Mouse (Mus musculus) heart, embryonic 16.5 days (tissue): ENCODE results near the gene Prkd2. TPM values are rescaled to one million over a fixed set of nuclear protein-coding genes. Genes with fewer than 3 reads are reported as not detected.

ENCODE experiments used
- ATAC-seq: fragments of 200-750 bp; cut with Nextera tagmentation; replicated peaks from 2 replicates; pipeline ENCODE4 v1.8.0; 2017; ENCODE audit warnings: moderate number of reproducible peaks; ENCODE audit not compliant: insufficient read depth, low FRiP score; ENCODE audit errors: extremely low read depth
- H3K27ac ChIP-seq: fragments of 300-500 bp; sonication (generic); 2 replicates; pipeline ENCODE4 v1.5.1; 2014; ENCODE audit warnings: mild to moderate bottlenecking, low read length, control low read depth, moderate library complexity
- H3K27me3 ChIP-seq: fragments of 300-500 bp; sonication (generic); 2 replicates; pipeline ENCODE4 v1.6.1; 2014; ENCODE audit warnings: low read length, mixed read lengths; ENCODE audit not compliant: control insufficient read depth, insufficient read depth
- H3K36me3 ChIP-seq: fragments of 300-500 bp; sonication (generic); 2 replicates; pipeline ENCODE4 v1.6.1; 2014; ENCODE audit not compliant: control insufficient read depth, insufficient read depth
- H3K4me1 ChIP-seq: fragments of 300-500 bp; sonication (generic); 2 replicates; pipeline ENCODE4 v1.6.1; 2014; ENCODE audit warnings: low read length, mixed read lengths; ENCODE audit not compliant: control insufficient read depth, insufficient read depth
- H3K4me2 ChIP-seq: fragments of 300-500 bp; sonication (generic); 2 replicates; pipeline ENCODE4 v1.6.1; 2014; ENCODE audit warnings: low read depth, mild to moderate bottlenecking, control low read depth, low read length
- H3K4me3 ChIP-seq: fragments of 300-500 bp; sonication (generic); 2 replicates; pipeline ENCODE4 v1.5.1; 2014; ENCODE audit warnings: mild to moderate bottlenecking, control low read depth, low read length
- H3K9ac ChIP-seq: fragments of 300-500 bp; sonication (generic); 2 replicates; pipeline ENCODE4 v1.6.1; 2014; ENCODE audit warnings: low read length, control low read depth
- H3K9me3 ChIP-seq: fragments of 300-500 bp; sonication (generic); replicated peaks from 2 replicates; pipeline ENCODE4 v1.6.1; 2016; ENCODE audit warnings: low read length; ENCODE audit not compliant: control insufficient read depth
- WGBS: fragments of 180-500 bp; shearing (Covaris S2); extraction: QIAGEN DNeasy Blood & Tissue Kit; methylation state at CpG from one replicate; pipeline ENCODE4 v1.1.7; 2014; 5-methylcytosine and 5-hydroxymethylcytosine counted together
- polyA plus RNA-seq: library from polyadenylated mRNA; unstranded; fragments of >200 nt; fragmentation: Nextera tagmentation; extraction: Ambion mirVana; gene quantifications from 2 replicates; pipeline ENCODE4 v1.2.1, GENCODE M21; 2015

Prkd2 gene
- polyA plus RNA-seq, 1 experiment from 2014 or later: 15.4 TPM

- H3K4me1 ChIP-seq: peaks cover 3% of the 10 kb centered on the region
- no peak overlapping the region for H3K4me2 ChIP-seq
- H3K4me3 ChIP-seq: no peak overlapping the region
- ATAC-seq: no peak
- no peaks in the 10 kb centered on the region for H3K27me3 ChIP-seq
- H3K9me3 ChIP-seq: no peaks in the 10 kb centered on the region
- peaks cover 4% of the 10 kb centered on the region for H3K36me3 ChIP-seq
- H3K9ac ChIP-seq: no peak overlapping the region
- WGBS: 45% methylated on average over 16 of the region's 16 CpGs
- H3K27ac ChIP-seq: no peak overlapping the region
Measured at GRCm38 (mm10) chr7:16869497-16869896, 26.8 kb downstream of the Prkd2 start.

GRCm38 (mm10) chr7:16871600-16871999, 28.9 kb downstream of the Prkd2 start:
- Histone ChIP-seq H3K27ac (no peak overlapping the region), H3K4me2 (no peak overlapping the region), H3K4me1 (peaks cover 7% of the 10 kb centered on the region), H3K9me3 (no peaks in the 10 kb centered on the region), H3K36me3 (no peaks in the 10 kb centered on the region; the same call in 1 of the 2 replicates), H3K4me3 (no peak overlapping the region), H3K27me3 (no peaks in the 10 kb centered on the region), H3K9ac (no peak overlapping the region)
- no peak for ATAC-seq
- 73% methylated on average over 10 of the region's 10 CpGs for WGBS

GRCm38 (mm10) chr7:16872478-16872877, 29.8 kb downstream of the Prkd2 start:
- H3K9ac ChIP-seq: no peak overlapping the region
- ATAC-seq: no peak
- H3K4me1 ChIP-seq: peaks cover 12% of the 10 kb centered on the region
- no peaks in the 10 kb centered on the region for H3K27me3 ChIP-seq
- H3K36me3 ChIP-seq: no peaks in the 10 kb centered on the region; the same call in 1 of the 2 replicates
- H3K27ac ChIP-seq: no peak overlapping the region
- H3K4me3 ChIP-seq: no peak overlapping the region
- H3K4me2 ChIP-seq: no peak overlapping the region
- 88% methylated on average over 9 of the region's 9 CpGs for WGBS
- H3K9me3 ChIP-seq: no peaks in the 10 kb centered on the region

- Histone ChIP-seq H3K4me3 (no peak overlapping the region), H3K4me1 (peaks cover 12% of the 10 kb centered on the region), H3K4me2 (no peak overlapping the region), H3K27me3 (no peaks in the 10 kb centered on the region), H3K36me3 (no peaks in the 10 kb centered on the region), H3K27ac (no peak overlapping the region), H3K9ac (no peak overlapping the region), H3K9me3 (no peaks in the 10 kb centered on the region)
- no peak for ATAC-seq
- WGBS: 91% methylated on average over 4 of the region's 4 CpGs
Measured at GRCm38 (mm10) chr7:16873392-16873791, 30.7 kb downstream of the Prkd2 start.

GRCm38 (mm10) chr7:16874190-16874589, 31.5 kb downstream of the Prkd2 start:
- WGBS: 4% methylated on average over 17 of the region's 17 CpGs
- Histone ChIP-seq H3K4me3 (peak overlapping the region; percentile 40), H3K9ac (peak overlapping the region; percentile 48), H3K4me1 (peaks cover 12% of the 10 kb centered on the region), H3K36me3 (no peaks in the 10 kb centered on the region), H3K9me3 (no peaks in the 10 kb centered on the region), H3K27ac (peak overlapping the region; percentile 92), H3K4me2 (peak overlapping the region; percentile 91), H3K27me3 (no peaks in the 10 kb centered on the region)
- ATAC-seq: no peak

- Histone ChIP-seq H3K9ac (peak overlapping the region; percentile 48; the same call in 1 of the 2 replicates), H3K4me1 (peaks cover 13% of the 10 kb centered on the region), H3K27me3 (no peaks in the 10 kb centered on the region), H3K4me2 (peak overlapping the region; percentile 91), H3K4me3 (peak overlapping the region; percentile 89), H3K9me3 (no peaks in the 10 kb centered on the region), H3K36me3 (no peaks in the 10 kb centered on the region), H3K27ac (peak overlapping the region; percentile 92)
- ATAC-seq: peak; percentile 97
- WGBS: under 1% methylated on average over 33 of the region's 33 CpGs
Measured at GRCm38 (mm10) chr7:16874756-16875309, 32.1 kb downstream of the Prkd2 start.

- Histone ChIP-seq H3K4me3 (peak within 1 kb of the TSS; percentile 89), H3K27ac (peak within 1 kb of the TSS; percentile 92), H3K9me3 (no peaks in the 10 kb centered on the region), H3K36me3 (no peaks in the 10 kb centered on the region), H3K27me3 (no peaks in the 10 kb centered on the region), H3K9ac (peak within 1 kb of the TSS; percentile 94), H3K4me1 (peaks cover 16% of the 10 kb centered on the region), H3K4me2 (peak within 1 kb of the TSS; percentile 91)
- ATAC-seq: no peak
- 0% methylated on average over 1 of the region's 1 CpGs for WGBS
Measured at GRCm38 (mm10) chr7:16875310-16875325, 32.4 kb downstream of the Prkd2 start, which contains the start of gene Dact3. Gene Dact3 (plus strand): TSS chr7:16875317.

- Histone ChIP-seq H3K4me2 (peak overlapping the region; percentile 91), H3K9ac (peak overlapping the region; percentile 94), H3K27me3 (no peaks in the 10 kb centered on the region), H3K4me3 (peak overlapping the region; percentile 89), H3K27ac (peak overlapping the region; percentile 89), H3K36me3 (no peaks in the 10 kb centered on the region), H3K4me1 (peaks cover 17% of the 10 kb centered on the region), H3K9me3 (no peaks in the 10 kb centered on the region)
- peak; percentile 14 for ATAC-seq
- under 1% methylated on average over 35 of the region's 42 CpGs for WGBS
Measured at GRCm38 (mm10) chr7:16875326-16875725, 32.6 kb downstream of the Prkd2 start.

- no peak for ATAC-seq
- no peaks in the 10 kb centered on the region for H3K36me3 ChIP-seq
- H3K27ac ChIP-seq: peak overlapping the region; percentile 89
- peaks cover 24% of the 10 kb centered on the region for H3K4me1 ChIP-seq
- WGBS: 6% methylated on average over 11 of the region's 11 CpGs
- H3K4me2 ChIP-seq: peak overlapping the region; percentile 91
- peak overlapping the region; percentile 89 for H3K4me3 ChIP-seq
- no peaks in the 10 kb centered on the region for H3K27me3 ChIP-seq
- no peaks in the 10 kb centered on the region for H3K9me3 ChIP-seq
- peak overlapping the region; percentile 94 for H3K9ac ChIP-seq
Measured at GRCm38 (mm10) chr7:16876006-16876405, 33.3 kb downstream of the Prkd2 start.

- Histone ChIP-seq H3K9me3 (no peaks in the 10 kb centered on the region), H3K9ac (peak overlapping the region; percentile 94), H3K27ac (peak overlapping the region; percentile 89), H3K4me2 (peak overlapping the region; percentile 91), H3K4me3 (peak overlapping the region; percentile 89), H3K36me3 (0 out of 2 replicates have a peak, but pooled peaks cover 3% of the 10 kb centered on the region), H3K27me3 (no peaks in the 10 kb centered on the region), H3K4me1 (peaks cover 27% of the 10 kb centered on the region)
- 4% methylated on average over 13 of the region's 13 CpGs for WGBS
- no peak for ATAC-seq
Measured at GRCm38 (mm10) chr7:16876608-16877007, 33.9 kb downstream of the Prkd2 start.
